Mouse (Mus musculus) brain, adult 2 months (tissue): ENCODE measurements around the gene Agpat1.

Experiments used
- DNase-seq: peaks from one replicate; pipeline ENCODE4 v3.0.0; 2011; ENCODE audit warnings: low read depth, low spot score

Agpat1 gene

DNA sequence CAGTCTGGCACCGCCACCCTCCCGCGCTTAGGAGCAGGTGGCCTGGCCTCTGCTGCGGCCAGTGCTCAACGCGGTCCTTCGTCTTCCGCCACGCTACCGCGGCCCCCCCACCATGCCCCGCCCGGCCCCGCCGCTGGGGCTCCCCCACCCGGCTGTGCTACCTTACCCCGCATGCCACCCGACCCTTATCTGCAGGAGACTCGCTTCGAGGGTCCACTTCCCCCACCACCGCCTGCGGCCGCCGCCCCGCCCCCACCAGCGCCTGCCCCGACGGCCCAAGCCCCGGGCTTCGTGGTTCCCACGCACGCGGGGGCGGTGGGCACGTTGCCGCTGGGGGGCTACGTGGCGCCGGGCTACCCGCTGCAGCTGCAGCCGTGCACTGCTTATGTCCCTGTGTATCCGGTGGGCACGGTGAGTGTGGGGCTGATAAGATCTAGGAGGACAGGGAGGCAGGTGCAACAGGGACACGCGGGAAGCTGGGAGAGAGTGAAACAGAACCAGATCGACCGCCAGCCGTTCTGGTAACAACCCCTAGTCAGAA lies 26.8 kb downstream of the Agpat1 start:
- DNase-seq, result peak; percentile 42

DNA sequence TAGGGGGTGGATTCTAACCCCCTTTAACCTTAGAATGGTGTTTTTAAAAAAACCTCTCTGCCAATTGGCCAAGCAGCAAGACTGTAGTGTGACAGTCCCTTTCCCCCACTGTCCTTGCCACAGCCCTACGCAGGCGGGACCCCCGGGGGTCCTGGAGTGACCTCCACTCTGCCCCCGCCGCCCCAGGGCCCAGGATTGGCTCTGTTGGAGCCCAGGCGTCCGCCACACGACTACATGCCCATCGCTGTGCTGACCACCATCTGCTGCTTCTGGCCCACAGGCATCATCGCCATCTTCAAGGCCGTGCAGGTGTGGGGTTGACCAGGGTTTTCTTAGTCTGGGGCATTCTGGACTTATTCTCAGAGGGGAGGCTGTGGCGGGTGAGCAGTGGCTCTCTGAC lies 27.6 kb downstream of the Agpat1 start:
- peak; percentile 45 for DNase-seq

DNA sequence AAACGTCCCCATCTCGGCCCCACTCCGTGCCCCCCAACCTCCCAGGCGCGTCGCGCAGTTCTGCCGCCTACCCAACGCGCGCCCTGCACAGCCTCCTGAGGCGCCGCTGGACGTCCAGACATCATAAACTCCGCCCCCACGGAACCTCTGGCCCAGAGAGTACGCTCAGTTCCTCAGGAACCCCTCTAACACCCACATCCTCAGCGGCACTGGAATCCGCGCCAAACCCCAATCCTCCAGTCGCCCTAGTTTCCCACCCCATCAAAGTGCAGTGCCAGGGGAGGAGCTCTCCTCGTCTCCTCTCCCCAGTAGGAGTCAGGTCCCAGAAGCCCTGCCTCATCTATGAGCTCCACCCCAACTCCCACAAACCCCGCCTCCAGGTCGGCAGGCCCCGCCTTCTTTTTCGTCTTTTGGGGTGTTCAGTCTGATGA lies 28.2 kb downstream of the Agpat1 start:
- DNase-seq, result peak; percentile 96

DNA sequence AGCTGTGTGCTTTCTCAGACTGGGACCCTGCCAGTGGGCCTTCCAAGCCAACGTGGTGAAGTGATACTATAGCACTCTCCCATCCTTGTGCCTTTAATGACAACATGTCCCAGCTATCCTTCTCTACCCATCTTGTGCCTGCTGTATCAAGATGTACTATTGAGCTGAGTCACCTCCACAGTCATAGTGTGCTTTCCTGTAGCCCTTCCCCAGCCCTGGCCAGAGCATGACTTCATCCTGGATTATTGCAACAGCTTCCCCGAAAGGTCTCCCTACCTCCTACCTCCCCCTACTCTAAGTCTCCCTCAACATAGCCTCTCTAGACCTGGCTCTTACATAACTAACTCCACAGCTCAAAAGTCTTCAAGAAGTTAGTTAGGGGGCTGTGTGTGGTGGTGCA lies 31.6 kb downstream of the Agpat1 start:
- DNase-seq, result no peak

DNA sequence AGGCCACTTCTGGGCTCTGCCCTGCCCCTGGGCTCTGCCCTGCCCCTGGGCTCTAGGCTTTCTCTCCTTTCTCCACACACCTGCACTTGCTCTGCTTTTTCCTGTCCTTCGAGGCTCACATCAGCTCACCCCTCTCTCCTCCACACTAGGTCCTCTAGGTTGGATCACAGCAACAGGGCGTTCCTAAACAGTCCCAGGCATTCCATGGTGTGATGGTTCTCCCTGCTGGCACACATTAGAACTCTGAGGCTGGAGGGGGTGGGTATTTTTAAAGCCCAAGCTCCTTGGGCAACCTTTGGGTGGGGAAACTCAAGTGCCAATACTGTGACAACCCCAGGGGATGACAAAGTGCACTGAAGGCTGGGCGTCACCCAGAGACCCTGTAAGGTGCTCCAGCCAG lies 33.4 kb downstream of the Agpat1 start:
- no peak for DNase-seq

DNA sequence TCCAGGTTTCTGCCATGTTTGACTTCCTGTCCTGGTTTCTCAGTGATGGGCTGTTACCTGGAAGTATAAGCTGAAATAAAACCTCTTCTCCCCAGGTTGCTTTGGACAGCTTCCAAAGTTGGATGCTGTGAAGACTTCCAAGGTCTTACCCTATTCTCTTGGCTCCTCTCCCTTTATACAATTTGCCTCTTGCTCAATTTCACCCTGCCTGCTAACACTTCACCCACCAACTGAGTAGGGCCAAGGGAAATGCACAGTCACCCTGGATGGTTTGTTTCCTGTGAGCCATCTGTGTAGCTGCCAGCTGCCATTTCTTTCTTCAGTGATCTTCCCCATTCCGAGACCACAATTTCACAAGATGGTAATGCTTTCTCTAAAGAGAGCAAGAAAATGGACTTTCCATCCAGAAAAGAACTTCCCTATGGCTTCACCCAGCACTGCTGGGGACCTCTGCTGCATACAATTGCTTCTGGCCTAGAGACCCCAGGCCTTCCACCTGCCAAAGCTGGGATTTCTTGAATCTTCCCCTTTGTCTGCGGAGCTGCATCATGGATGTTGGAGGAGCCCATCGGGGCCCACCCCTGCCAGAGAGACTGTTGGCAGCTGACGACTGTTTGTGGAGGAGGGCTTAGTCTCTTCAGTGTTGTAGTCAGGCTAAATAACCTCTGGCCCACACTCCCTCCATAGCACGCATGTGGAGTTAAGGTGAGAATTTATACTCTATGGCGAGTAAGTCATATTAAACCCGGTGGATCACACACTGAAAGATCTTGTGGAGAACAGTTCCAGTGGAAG lies 35.6 kb downstream of the Agpat1 start:
- DNase-seq, result peak; percentile 41

DNA sequence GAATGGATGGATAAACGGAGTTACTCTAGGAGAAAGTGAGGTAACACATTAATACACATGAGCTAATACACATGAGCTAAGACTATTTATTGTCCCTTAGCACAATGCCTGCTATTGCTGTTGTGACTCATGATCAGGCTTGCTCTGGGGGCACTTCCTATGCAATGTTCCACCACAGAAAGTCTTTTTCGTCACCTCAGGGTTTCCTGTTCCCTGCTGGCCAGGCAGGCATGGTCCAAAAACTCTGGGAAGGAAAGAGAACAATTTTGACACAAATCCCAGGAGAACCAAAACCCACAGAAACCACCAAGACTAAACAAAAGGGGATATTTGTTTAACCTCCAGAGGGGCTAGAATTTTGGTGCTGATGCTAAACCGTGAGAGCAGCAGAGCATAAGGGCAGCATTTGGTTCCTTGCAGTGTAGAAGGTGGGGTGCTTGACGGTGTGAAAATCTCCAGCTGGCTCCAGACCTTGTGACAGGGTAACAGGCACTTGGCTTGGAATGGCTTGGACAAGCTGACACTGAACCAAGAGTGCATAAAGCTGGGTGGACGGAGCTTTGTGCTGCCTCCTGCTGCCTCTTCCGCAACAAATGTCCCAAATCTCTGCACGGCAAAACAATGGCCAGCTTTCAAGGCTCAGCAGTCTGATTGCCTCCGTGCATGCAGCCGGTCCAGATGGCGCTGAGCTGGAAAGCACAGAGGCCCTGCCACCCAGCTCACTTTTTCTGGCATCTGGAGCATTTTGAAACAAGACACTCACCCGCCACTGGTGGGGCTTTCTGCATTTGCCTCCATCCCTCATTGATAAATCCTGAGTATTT lies 36.9 kb downstream of the Agpat1 start:
- peak; percentile 99 for DNase-seq

DNA sequence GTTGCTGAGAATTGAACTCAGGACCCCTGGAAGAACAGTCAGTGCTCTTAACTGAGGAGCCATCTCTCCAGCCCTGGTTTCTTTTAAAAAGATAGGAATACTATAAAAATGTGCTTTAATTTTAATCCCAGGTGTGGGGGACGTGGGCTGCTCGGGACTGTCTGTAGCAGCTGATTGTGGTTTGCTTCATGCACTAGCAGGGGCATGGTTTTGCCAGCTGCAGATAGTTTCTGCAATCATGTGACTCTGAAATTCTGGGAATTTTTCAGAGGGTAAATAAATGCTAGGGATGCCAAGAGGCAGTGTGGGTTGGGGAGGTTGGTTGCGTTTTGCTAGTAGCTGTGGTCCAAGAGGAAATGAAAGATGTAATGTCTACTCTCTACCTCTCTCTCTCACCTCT lies 37.9 kb downstream of the Agpat1 start:
- DNase-seq, result no peak

DNA sequence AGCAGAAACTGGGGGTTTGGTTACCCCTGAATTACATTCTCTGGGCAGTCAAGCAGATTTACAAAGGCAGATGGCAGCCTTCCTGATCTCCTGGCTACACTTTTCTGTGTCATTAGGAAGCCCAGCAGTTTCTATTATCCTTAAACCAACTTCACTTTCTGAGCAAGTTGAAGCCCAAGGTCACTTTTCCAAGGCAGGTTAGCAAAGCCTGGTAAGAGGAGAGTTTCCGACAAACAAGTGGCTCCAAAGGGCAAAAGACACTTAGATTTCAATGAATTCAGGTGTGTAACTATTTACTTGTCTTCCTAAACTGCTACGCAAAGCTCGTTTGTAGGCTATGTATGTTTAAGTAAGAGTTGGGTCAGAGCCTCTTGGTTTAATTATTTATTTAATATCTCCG lies 39.3 kb downstream of the Agpat1 start:
- DNase-seq, result no peak

DNA sequence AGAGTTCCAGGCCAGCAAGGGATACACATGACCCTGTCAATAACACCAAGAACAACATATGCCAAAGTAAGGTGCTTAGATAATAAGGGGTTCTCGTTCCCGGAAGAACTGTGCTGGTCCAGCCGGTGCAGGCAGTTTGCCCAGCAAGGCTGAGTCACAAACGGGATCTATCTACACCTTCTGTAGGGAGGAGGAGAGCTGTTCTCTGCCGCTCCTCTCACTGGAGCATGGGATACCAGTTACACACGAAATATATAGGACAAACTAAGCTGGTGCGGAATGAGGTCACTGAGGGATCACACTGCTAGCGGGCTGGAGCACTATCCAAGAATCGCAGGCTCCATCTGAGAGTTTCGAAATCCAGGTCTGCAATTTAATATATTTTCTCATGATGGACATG lies 39.9 kb downstream of the Agpat1 start:
- peak; percentile 91 for DNase-seq

DNA sequence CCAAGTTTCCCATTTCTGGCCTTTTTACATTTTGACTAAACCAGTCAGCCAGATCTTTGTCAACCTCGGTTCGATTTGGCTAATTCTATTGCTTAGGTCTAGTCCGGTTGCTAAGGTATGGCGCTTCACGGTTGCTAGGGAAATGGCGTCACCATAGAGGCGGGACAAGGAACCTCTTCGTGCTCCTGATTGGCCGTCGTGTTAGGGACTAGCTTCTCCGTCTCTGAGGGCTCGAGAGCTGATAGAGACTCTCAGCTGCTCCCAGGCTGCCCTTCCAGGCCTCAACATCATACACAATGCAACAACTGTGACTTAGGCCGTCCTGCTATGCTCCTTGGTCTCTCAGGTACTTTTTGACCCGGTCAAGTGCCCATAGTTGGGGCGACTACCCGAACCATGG lies 40.5 kb downstream of the Agpat1 start, which contains the start of gene Fkbpl:
Gene Fkbpl (plus strand): TSS at position 157 of the 400 bp plus-strand sequence.
- peak; percentile 99 for DNase-seq

DNA sequence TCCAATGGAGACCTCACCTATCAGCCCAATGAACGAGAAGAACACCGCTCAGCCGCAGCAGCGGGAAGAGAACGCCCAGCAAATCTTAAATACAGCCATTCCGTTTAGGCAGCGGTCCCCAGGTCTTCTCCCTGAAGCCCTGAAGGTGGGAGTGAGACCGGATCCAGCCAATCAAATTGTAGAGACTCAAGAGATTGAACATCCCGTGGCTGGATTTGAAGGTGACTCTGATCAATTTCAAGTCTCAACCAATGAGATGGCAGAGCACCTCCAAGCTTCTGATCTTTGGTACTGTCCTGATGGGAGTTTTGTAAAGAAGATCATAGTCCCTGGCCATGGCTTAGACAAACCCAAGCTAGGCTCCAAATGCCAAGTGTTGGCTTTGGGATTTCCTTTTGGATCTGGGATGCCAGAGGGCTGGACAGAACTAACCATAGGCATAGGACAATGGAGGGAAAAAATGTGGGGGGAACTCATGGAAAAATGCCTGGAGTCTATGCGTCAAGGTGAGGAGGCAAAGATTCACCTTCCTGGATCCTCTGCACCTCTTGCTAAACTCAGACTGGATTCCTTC lies 41.3 kb downstream of the Agpat1 start:
- peak; percentile 37 for DNase-seq

DNA sequence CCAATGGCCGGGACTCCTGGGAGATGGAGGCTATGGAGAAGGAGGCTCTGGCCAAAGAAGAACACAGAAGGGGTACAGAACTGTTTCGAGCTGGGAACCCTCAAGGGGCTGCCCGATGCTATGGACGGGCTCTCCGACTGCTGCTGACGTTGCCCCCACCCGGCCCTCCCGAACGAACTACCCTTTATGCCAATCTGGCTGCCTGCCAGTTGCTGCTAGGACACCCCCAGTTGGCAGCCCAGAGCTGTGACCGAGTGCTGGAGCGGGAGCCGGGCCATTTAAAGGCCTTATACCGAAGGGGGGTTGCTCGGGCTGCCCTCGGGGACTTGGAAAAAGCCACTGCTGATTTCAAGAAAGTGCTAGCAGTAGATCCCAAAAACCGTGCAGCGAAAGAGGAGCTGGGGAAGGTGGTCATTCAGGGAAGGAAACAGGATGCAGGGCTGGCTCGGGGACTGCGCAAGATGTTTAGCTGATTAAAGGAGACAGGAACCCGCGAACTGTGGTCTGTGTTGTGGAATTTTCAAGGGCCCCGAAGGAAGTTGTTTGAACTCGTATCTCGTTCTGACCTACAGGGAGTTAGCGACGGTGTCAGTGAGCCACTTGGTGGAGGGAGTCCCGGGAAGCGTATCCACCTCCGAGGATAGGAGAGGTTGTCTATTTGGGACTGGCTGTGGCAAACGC lies 41.9 kb downstream of the Agpat1 start:
- no peak for DNase-seq

DNA sequence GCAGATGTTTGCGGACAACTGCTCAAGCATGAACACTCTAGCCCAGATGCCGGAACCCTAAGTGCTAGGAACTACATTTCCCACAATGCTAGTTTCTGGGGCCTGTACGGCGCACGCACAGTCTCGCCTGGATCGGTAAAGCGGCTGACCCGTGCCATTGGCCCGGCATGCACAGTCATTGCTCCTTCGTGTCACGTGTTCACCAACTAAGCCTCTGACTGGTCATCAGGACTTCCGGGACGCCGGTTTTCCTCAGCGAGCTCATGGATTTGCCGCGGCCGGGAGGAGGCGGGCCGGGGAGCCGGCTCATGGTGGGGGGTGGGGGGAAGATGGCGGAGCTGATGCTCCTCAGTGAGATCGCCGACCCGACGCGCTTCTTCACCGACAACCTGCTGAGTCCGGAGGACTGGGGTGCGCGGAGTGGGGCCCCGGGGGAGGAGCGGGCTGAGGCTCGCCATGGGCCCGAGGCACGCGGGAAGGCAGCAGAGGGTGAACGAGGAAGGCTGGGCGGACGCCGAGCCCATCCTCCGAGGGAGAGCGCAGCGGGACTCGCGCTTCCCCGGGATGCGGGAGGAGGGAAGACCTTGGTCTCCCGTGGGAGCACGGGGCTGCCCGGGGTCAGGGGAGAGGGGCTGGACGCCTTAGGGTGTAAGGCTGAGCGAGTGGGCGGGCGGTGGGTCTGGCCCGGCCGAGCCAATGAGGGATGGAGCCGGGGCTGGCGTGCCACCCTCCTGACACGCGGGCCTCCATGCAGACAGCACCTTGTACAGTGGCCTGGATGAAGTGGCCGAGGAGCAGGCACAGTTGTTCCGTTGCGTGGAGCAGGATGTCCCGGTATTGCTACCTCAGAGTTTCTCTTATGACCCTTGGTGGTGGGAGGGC lies 43.1 kb downstream of the Agpat1 start, which contains the start of gene Atf6b:
Gene Atf6b (plus strand): TSS at position 241 of the 882 bp plus-strand sequence.
- DNase-seq, result peak; percentile 100

DNA sequence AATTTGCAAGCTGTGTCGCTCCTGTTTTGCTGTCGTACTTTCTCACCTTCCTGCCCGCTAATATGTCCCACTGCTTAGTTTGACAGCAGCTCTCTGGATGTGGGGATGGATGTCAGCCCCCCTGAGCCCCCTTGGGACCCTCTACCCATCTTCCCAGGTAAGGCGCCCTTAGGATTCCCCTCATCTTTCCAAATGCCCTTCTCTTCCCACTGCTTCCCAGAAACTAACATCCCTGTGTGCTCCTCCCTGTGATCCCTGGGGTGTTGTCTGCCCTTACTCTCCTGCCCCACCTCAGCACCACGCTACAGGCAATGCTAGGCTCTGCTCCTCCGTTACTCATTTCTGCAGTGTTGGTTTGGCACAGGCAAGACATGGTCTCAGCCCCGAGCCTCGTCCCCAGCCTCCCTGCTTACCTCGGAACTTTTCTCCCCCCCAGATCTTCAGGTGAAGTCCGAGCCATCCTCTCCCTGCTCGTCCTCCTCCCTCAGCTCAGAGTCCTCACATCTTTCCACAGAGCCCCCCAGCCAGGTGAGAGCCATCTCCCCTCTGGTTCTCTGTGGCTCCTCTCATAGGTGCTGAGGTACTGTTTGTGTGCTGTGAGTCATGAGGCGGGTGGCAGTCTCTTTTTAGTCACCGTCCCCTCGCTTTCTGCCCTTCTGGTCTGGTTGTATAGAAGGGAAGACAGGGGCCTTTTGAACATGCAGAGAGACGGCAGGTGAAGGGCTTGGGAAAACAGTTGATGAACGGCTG lies 44.3 kb downstream of the Agpat1 start:
- DNase-seq, result no peak

DNA sequence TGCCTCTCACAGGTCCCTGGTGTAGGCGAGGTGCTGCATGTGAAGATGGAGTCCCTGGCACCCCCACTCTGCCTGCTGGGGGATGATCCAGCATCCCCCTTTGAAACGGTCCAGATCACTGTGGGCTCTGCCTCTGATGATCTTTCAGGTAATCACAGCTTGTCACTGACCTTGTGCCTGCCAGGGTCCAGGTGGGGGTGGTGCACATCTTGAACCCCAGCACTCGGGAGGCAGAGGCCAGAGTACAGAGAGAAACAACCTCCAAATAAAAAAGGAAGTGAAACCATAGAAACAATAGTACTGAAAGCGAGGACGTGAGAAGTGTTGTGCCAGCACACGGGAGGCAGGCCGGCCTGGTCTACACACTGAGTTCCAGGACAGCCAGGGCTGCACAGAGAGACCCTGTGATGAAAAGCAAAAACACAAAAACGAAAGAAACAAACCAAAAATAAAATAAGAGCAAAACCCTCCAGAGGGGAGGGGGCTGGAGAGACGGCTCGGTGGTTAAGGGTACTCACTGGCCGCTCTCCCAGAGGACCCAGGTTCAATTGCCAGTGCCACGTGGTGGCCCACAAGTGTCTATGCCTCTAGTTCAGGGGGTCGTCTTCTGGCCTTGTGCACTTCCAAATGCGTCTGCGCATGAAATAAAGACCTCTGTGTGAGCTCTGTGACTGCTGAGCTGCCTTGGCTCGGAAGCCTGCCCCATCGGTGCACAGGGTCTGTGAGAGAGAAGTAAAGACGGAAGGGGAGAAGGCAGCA lies 45.2 kb downstream of the Agpat1 start:
- no peak for DNase-seq

DNA sequence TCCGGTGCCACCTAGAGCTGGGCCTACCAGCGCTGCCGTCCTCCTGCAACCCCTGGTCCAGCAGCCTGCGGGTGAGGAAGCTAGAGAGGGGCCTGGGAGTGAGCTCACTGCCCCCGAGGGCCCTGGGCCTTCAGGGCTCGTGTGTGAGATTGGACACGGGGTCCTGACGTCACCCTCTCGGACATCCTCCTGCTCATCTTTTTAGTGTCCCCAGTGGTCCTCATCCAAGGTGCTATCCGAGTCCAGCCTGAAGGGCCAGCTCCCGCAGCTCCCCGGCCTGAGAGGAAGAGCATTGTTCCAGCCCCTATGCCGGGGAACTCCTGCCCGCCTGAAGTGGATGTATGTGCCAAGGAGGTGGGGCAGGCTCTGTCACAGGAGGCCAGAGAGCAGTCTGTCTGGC lies 46.7 kb downstream of the Agpat1 start:
- no peak for DNase-seq

DNA sequence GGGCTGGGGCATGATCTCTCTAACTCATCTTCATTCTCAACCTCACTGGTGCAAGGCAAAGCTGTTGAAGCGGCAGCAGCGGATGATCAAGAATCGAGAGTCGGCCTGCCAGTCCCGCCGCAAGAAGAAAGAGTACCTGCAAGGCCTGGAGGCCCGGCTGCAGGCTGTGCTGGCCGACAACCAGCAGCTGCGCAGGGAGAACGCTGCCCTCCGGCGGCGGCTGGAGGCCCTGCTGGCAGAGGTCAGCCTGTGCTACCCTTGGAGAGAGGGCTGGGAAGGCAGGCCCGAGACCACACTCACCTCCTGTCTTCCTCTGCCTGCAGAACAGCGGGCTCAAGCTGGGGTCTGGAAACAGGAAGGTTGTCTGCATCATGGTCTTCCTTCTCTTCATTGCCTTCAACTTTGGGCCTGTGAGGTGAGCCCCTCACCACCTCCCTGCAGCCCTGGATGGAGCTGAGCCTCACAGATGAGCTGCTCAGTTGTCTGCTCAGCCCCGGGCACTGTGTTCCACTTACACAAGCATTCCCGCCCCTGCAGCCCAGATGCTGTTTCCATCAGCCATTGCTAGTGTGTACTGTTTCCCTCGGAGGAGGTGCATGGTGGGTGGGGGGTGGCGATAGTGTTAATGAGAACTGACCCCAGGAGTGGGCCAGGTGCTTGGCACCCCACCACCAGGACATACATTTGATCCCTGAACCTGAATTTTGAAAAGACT lies 47.6 kb downstream of the Agpat1 start:
- peak; percentile 54 for DNase-seq
